Mouse (Mus musculus) CD4-positive naive resting alpha-beta T cell, adult 57 days (primary cell): ENCODE results near the gene Gm16451. TPM values are rescaled to one million over a fixed set of nuclear protein-coding genes. Genes with fewer than 3 reads are reported as not detected.

Experiments
- total RNA-seq: library from RNA; stranded (reverse); gene quantifications from one replicate; pipeline ENCODE4 v1.2.4, GENCODE M21; 2023

The Gm16451 gene
- not detected for total RNA-seq

GRCm38 (mm10) chr7:22118145-22118544 lies at the start of gene Gm16451:
Gm16451 (minus strand) TSS chr7:22118245.

GRCm38 (mm10) chr7:22163935-22164334 lies 45.9 kb upstream of the Gm16451 start, which contains the start of gene Vmn1r142:
Vmn1r142 (minus strand) TSS chr7:22164035.

GRCm38 (mm10) chr7:22134641-22135040 lies 16.6 kb upstream of the Gm16451 start, which contains the start of gene Gm10666:
Gm10666 (minus strand) TSS chr7:22134741.

GRCm38 (mm10) chr7:22068757-22069156 lies 49.3 kb downstream of the Gm16451 start, which contains the start of gene Vmn1r139:
Vmn1r139 (plus strand) TSS chr7:22069057.

Other genes starting within 250 kb of the Gm16451 start
- gene Gm5891, start 197.0 kb downstream of the Gm16451 start, total RNA-seq, result not detected
- gene Vmn1r137, start 123.7 kb downstream of the Gm16451 start, total RNA-seq, result not detected
- gene Vmn1r138, start 89.3 kb downstream of the Gm16451 start, total RNA-seq, result not detected
- gene Gm6176, start 61.9 kb downstream of the Gm16451 start, total RNA-seq, result not detected
- gene Vmn1r139, start 49.2 kb downstream of the Gm16451 start, total RNA-seq, result not detected
- not detected for gene Gm10666, start 16.5 kb upstream of the Gm16451 start, total RNA-seq
- gene Vmn1r142, start 45.8 kb upstream of the Gm16451 start, total RNA-seq, result not detected
- not detected for gene Vmn1r143, start 71.1 kb upstream of the Gm16451 start, total RNA-seq
- gene Gm8653, start 83.0 kb upstream of the Gm16451 start, total RNA-seq, result not detected
- not detected for gene Gm8453, start 111.2 kb upstream of the Gm16451 start, total RNA-seq
- not detected for gene Gm4187, start 211.5 kb upstream of the Gm16451 start, total RNA-seq